Comparison of ENCODE assay signal across 8 mouse cellular contexts in genomic region chr12:55835857-55836198, GRCm38 (mm10). TPM values are rescaled to one million over a fixed set of nuclear protein-coding genes. Genes with fewer than 3 reads are reported as not detected.
A peak's percentile ranks its signal among the peaks of the same experiment; 100 is the strongest.
DNase-seq lines count a peak whose midpoint lies in the region; ATAC-seq and TF ChIP-seq lines count a peak whose summit lies in the region.

No protein-coding gene starts in this region.

- H3K4me2 ChIP-seq in kidney, postnatal 0 days (ENCODE audit: low read length) = peak overlapping the region; percentile 67
- H3K4me2 ChIP-seq in embryonic facial prominence, embryonic 12.5 days (replicated peaks) = peak overlapping the region; percentile 40
- H3K4me2 ChIP-seq in intestine, embryonic 15.5 days (replicated peaks) = peak overlapping the region; percentile 52
- H3K4me2 ChIP-seq in neural tube, embryonic 12.5 days (replicated peaks) = peak overlapping the region; percentile 74

- no peaks in the 10 kb centered on the region for H3K9me3 ChIP-seq in kidney, postnatal 0 days (replicated peaks; ENCODE audit: low read length)
- H3K9me3 ChIP-seq in embryonic facial prominence, embryonic 12.5 days = no peaks in the 10 kb centered on the region
- H3K9me3 ChIP-seq in intestine, embryonic 15.5 days = no peaks in the 10 kb centered on the region
- H3K9me3 ChIP-seq in neural tube, embryonic 12.5 days = no peaks in the 10 kb centered on the region

- H3K4me1 ChIP-seq in kidney, postnatal 0 days (replicated peaks; ENCODE audit: insufficient read depth, low read length) = no peaks in the 10 kb centered on the region
- H3K4me1 ChIP-seq in embryonic facial prominence, embryonic 12.5 days = peaks cover 12% of the 10 kb centered on the region
- H3K4me1 ChIP-seq in intestine, embryonic 15.5 days (replicated peaks) = no peaks in the 10 kb centered on the region
- peaks cover 8% of the 10 kb centered on the region for H3K4me1 ChIP-seq in neural tube, embryonic 12.5 days

- H3K36me3 ChIP-seq in kidney, postnatal 0 days (ENCODE audit: insufficient read depth, low read length) = no peaks in the 10 kb centered on the region
- peaks cover 7% of the 10 kb centered on the region; the same call in 1 of the 2 replicates for H3K36me3 ChIP-seq in embryonic facial prominence, embryonic 12.5 days
- H3K36me3 ChIP-seq in intestine, embryonic 15.5 days = no peaks in the 10 kb centered on the region
- H3K36me3 ChIP-seq in neural tube, embryonic 12.5 days = no peaks in the 10 kb centered on the region

- ATAC-seq in kidney, postnatal 0 days (replicated peaks; ENCODE audit: low FRiP score, low read depth) = no peak
- no peak for ATAC-seq in embryonic facial prominence, embryonic 12.5 days (ENCODE audit: insufficient number of reproducible peaks, insufficient read depth, low FRiP score, low TSS enrichment)
- no peak for ATAC-seq in intestine, embryonic 15.5 days
- ATAC-seq in neural tube, embryonic 12.5 days (ENCODE audit: low FRiP score, low read depth) = no peak

- H3K27ac ChIP-seq in kidney, postnatal 0 days = no peak overlapping the region
- H3K27ac ChIP-seq in embryonic facial prominence, embryonic 12.5 days = peak overlapping the region; percentile 73
- H3K27ac ChIP-seq in intestine, embryonic 15.5 days = peak overlapping the region; percentile 59
- H3K27ac ChIP-seq in neural tube, embryonic 12.5 days = no peak overlapping the region

- no peak for TF ChIP-seq CTCF in kidney, postnatal 0 days (IDR thresholded peaks at IDR 0.05; ENCODE audit: low read depth)

- H3K27me3 ChIP-seq in kidney, postnatal 0 days (ENCODE audit: insufficient read depth, low read length) = no peaks in the 10 kb centered on the region
- no peaks in the 10 kb centered on the region for H3K27me3 ChIP-seq in embryonic facial prominence, embryonic 12.5 days
- H3K27me3 ChIP-seq in intestine, embryonic 15.5 days (replicated peaks) = no peaks in the 10 kb centered on the region
- no peaks in the 10 kb centered on the region for H3K27me3 ChIP-seq in neural tube, embryonic 12.5 days (replicated peaks)

- DNase-seq in kidney, postnatal 0 days (ENCODE audit: low spot score) = no peak
- DNase-seq in kidney, adult 9 months = no peak
- no peak for DNase-seq in MN1 (ENCODE audit: low spot score)
- DNase-seq in left cerebral cortex, adult 9 months (ENCODE audit: low spot score in 2 of 2) = no peak
- no peak for DNase-seq in layer of hippocampus, postnatal 14 days (ENCODE audit: low spot score in 2 of 2)

- 0% methylated on average over 6 of the region's 6 CpGs for WGBS in kidney, postnatal 0 days
- WGBS in embryonic facial prominence, embryonic 12.5 days = under 1% methylated on average over 6 of the region's 6 CpGs
- WGBS in intestine, embryonic 15.5 days = 2% methylated on average over 6 of the region's 6 CpGs
- under 1% methylated on average over 6 of the region's 6 CpGs for WGBS in neural tube, embryonic 12.5 days

- H3K9ac ChIP-seq in kidney, postnatal 0 days (ENCODE audit: low read depth, low read length) = no peak overlapping the region
- no peak overlapping the region for H3K9ac ChIP-seq in embryonic facial prominence, embryonic 12.5 days
- no peak overlapping the region for H3K9ac ChIP-seq in intestine, embryonic 15.5 days
- peak overlapping the region; percentile 68; the same call in 1 of the 2 replicates for H3K9ac ChIP-seq in neural tube, embryonic 12.5 days

- H3K4me3 ChIP-seq in kidney, postnatal 0 days (replicated peaks; ENCODE audit: low read depth, low read length) = peak overlapping the region; percentile 63
- H3K4me3 ChIP-seq in embryonic facial prominence, embryonic 12.5 days = peak overlapping the region; percentile 80
- H3K4me3 ChIP-seq in intestine, embryonic 15.5 days (replicated peaks) = peak overlapping the region; percentile 76
- peak overlapping the region; percentile 75 for H3K4me3 ChIP-seq in neural tube, embryonic 12.5 days

RNA-seq across cellular contexts. Expression of gene Brms1l, which starts 0.3 kb away (rescaled TPM):
- 26.9 and 29.8 TPM in 2 replicates for polyA plus RNA-seq in kidney, postnatal 0 days (2015; fragmentation: Nextera tagmentation; extraction: Ambion mirVana)
- 49.2 and 50.9 TPM in 2 replicates for polyA plus RNA-seq in embryonic facial prominence, embryonic 12.5 days (2016; fragmentation: Nextera tagmentation; extraction: Ambion mirVana)
- polyA plus RNA-seq in intestine, embryonic 15.5 days (2015; fragmentation: Nextera tagmentation; extraction: Ambion mirVana) = 27.0 and 28.0 TPM in 2 replicates
- 44.4 and 46.3 TPM in 2 replicates for polyA plus RNA-seq in neural tube, embryonic 12.5 days (2016; fragmentation: Nextera tagmentation; extraction: Ambion mirVana)
- 10 to 100 TPM; 62.7 to 64.6 TPM for total RNA-seq in layer of hippocampus, postnatal 14 days (2021)

RNA-seq across cellular contexts. Expression of gene Ralgapa1, which starts 14.9 kb away (rescaled TPM):
- polyA plus RNA-seq in kidney, postnatal 0 days (2015; fragmentation: Nextera tagmentation; extraction: Ambion mirVana) = 13.8 and 14.1 TPM in 2 replicates
- 21.9 and 22.8 TPM in 2 replicates for polyA plus RNA-seq in embryonic facial prominence, embryonic 12.5 days (2016; fragmentation: Nextera tagmentation; extraction: Ambion mirVana)
- 12.6 and 14.3 TPM in 2 replicates for polyA plus RNA-seq in intestine, embryonic 15.5 days (2015; fragmentation: Nextera tagmentation; extraction: Ambion mirVana)
- 23.0 and 25.2 TPM in 2 replicates for polyA plus RNA-seq in neural tube, embryonic 12.5 days (2016; fragmentation: Nextera tagmentation; extraction: Ambion mirVana)
- 100 to 1,000 TPM; 113 to 125 TPM for total RNA-seq in layer of hippocampus, postnatal 14 days (2021)

Comparison
In these comparisons a context has a peak if more than half of its experiments do, and no peak if none do; other contexts are left out.
1. H3K27ac ChIP-seq: peak in embryonic facial prominence, embryonic 12.5 days (single experiment) and intestine, embryonic 15.5 days (single experiment); none in kidney, postnatal 0 days (single experiment) and neural tube, embryonic 12.5 days (single experiment).
2. Peak in every context shown above with its lines, with median percentiles within 50 percentile points of each other: H3K4me2 ChIP-seq and H3K4me3 ChIP-seq.